In genomic region chr19:4440222-4440621, GRCm38 (mm10) we compare ENCODE assay signal across 8 mouse cellular contexts. TPM values are rescaled to one million over a fixed set of nuclear protein-coding genes. Genes with fewer than 3 reads are reported as not detected.
DNase-seq lines count a peak whose midpoint lies in the region; ATAC-seq and TF ChIP-seq lines count a peak whose summit lies in the region.

No protein-coding gene starts in this region.

- no peak overlapping the region for H3K4me3 ChIP-seq in hindbrain, embryonic 12.5 days
- H3K4me3 ChIP-seq in hindbrain, embryonic 10.5 days = no peak overlapping the region
- peak overlapping the region; percentile 76 for H3K4me3 ChIP-seq in lung, embryonic 14.5 days (ENCODE audit: low read depth, low read length)

- no peaks in the 10 kb centered on the region for H3K36me3 ChIP-seq in hindbrain, embryonic 12.5 days
- no peaks in the 10 kb centered on the region for H3K36me3 ChIP-seq in hindbrain, embryonic 10.5 days
- peaks cover 4% of the 10 kb centered on the region; the same call in 1 of the 2 replicates for H3K36me3 ChIP-seq in lung, embryonic 14.5 days (ENCODE audit: insufficient read depth)

- H3K4me2 ChIP-seq in hindbrain, embryonic 12.5 days (replicated peaks) = peak overlapping the region; percentile 91
- H3K4me2 ChIP-seq in lung, embryonic 14.5 days = peak overlapping the region; percentile 88

- no peak overlapping the region for H3K9ac ChIP-seq in hindbrain, embryonic 12.5 days
- H3K9ac ChIP-seq in lung, embryonic 14.5 days = no peak overlapping the region

- 8% methylated on average over 8 of the region's 8 CpGs for WGBS in hindbrain, embryonic 12.5 days
- 11% methylated on average over 8 of the region's 8 CpGs for WGBS in hindbrain, embryonic 10.5 days
- 9% methylated on average over 8 of the region's 8 CpGs for WGBS in lung, embryonic 14.5 days

- no peaks in the 10 kb centered on the region for H3K9me3 ChIP-seq in hindbrain, embryonic 12.5 days (replicated peaks)
- 0 out of 2 replicates have a peak, but pooled peaks cover 6% of the 10 kb centered on the region for H3K9me3 ChIP-seq in hindbrain, embryonic 10.5 days
- no peaks in the 10 kb centered on the region for H3K9me3 ChIP-seq in lung, embryonic 14.5 days (ENCODE audit: low read depth, low read length)

- no peak for DNase-seq in hindbrain, embryonic 10.5 days (ENCODE audit: low spot score)
- peak; percentile 38 for DNase-seq in embryo, embryonic 9.5 days (ENCODE audit: extremely low spot score)
- peak; percentile 76 for DNase-seq in kidney, adult 18-20 months
- peak; percentile 81 for DNase-seq in lung, embryonic 14.5 days
- no peak for DNase-seq in natural killer cell, adult 2 months (ENCODE audit: low spot score in 2 of 2)
- no peak for DNase-seq in thymus, postnatal 14 days
- no peak for DNase-seq in thymus, postnatal 36 days

- TF ChIP-seq CTCF in lung, embryonic 14.5 days (IDR thresholded peaks at IDR 0.05; ENCODE audit: low read depth) = no peak

- peaks cover 37% of the 10 kb centered on the region for H3K27me3 ChIP-seq in hindbrain, embryonic 12.5 days
- H3K27me3 ChIP-seq in hindbrain, embryonic 10.5 days (ENCODE audit: insufficient read depth, poor library complexity, severe bottlenecking) = peaks cover 32% of the 10 kb centered on the region
- no peaks in the 10 kb centered on the region for H3K27me3 ChIP-seq in lung, embryonic 14.5 days (ENCODE audit: insufficient read depth, low read length)

- H3K4me1 ChIP-seq in hindbrain, embryonic 12.5 days = peaks cover 17% of the 10 kb centered on the region
- peaks cover 42% of the 10 kb centered on the region for H3K4me1 ChIP-seq in hindbrain, embryonic 10.5 days (replicated peaks)
- H3K4me1 ChIP-seq in lung, embryonic 14.5 days (ENCODE audit: insufficient read depth) = peaks cover 15% of the 10 kb centered on the region

- H3K27ac ChIP-seq in hindbrain, embryonic 12.5 days = no peak overlapping the region
- H3K27ac ChIP-seq in hindbrain, embryonic 10.5 days = no peak overlapping the region
- no peak overlapping the region for H3K27ac ChIP-seq in lung, embryonic 14.5 days (ENCODE audit: low read depth)

- ATAC-seq in hindbrain, embryonic 12.5 days (ENCODE audit: low FRiP score) = no peak
- no peak for ATAC-seq in lung, embryonic 14.5 days (ENCODE audit: insufficient read depth)

RNA-seq across cellular contexts. Expression of gene Rhod, which starts 1.0 kb away (rescaled TPM):
- polyA plus RNA-seq in hindbrain, embryonic 12.5 days (2016; fragmentation: Nextera tagmentation; extraction: Ambion mirVana) = 15.3 and 16.4 TPM in 2 replicates
- polyA plus RNA-seq in hindbrain, embryonic 10.5 days (2016; fragmentation: Nextera tagmentation; extraction: Ambion mirVana) = 16.5 and 19.5 TPM in 2 replicates
- polyA plus RNA-seq in lung, embryonic 14.5 days (2014; fragmentation: Nextera tagmentation; extraction: Ambion mirVana) = 33.7 and 46.0 TPM in 2 replicates

RNA-seq across cellular contexts. Expression of gene Syt12, which starts 37.0 kb away (rescaled TPM):
- polyA plus RNA-seq in hindbrain, embryonic 12.5 days (2016; fragmentation: Nextera tagmentation; extraction: Ambion mirVana) = 1.5 and 1.7 TPM in 2 replicates
- 1.2 and 1.6 TPM in 2 replicates for polyA plus RNA-seq in hindbrain, embryonic 10.5 days (2016; fragmentation: Nextera tagmentation; extraction: Ambion mirVana)
- 1.3 and 1.8 TPM in 2 replicates for polyA plus RNA-seq in lung, embryonic 14.5 days (2014; fragmentation: Nextera tagmentation; extraction: Ambion mirVana)

RNA-seq across cellular contexts. Expression of gene Kdm2a, which starts 42.1 kb away (rescaled TPM):
- 59.7 TPM in 2 replicates for polyA plus RNA-seq in hindbrain, embryonic 12.5 days (2016; fragmentation: Nextera tagmentation; extraction: Ambion mirVana)
- 51.6 and 53.9 TPM in 2 replicates for polyA plus RNA-seq in hindbrain, embryonic 10.5 days (2016; fragmentation: Nextera tagmentation; extraction: Ambion mirVana)
- 56.2 and 63.1 TPM in 2 replicates for polyA plus RNA-seq in lung, embryonic 14.5 days (2014; fragmentation: Nextera tagmentation; extraction: Ambion mirVana)

RNA-seq across cellular contexts. Expression of gene 2010003K11Rik, which starts 58.2 kb away (rescaled TPM):
- polyA plus RNA-seq in hindbrain, embryonic 12.5 days (2016; fragmentation: Nextera tagmentation; extraction: Ambion mirVana) = not detected in 2 replicates
- polyA plus RNA-seq in hindbrain, embryonic 10.5 days (2016; fragmentation: Nextera tagmentation; extraction: Ambion mirVana) = 0.13 TPM in 1 of 2 replicates, not detected in the other
- not detected in 2 replicates for polyA plus RNA-seq in lung, embryonic 14.5 days (2014; fragmentation: Nextera tagmentation; extraction: Ambion mirVana)

Comparison
In these comparisons a context has a peak if more than half of its experiments do, and no peak if none do; other contexts are left out.
1. DNase-seq: peak in embryo, embryonic 9.5 days (single experiment), kidney, adult 18-20 months (single experiment) and lung, embryonic 14.5 days (single experiment); none in hindbrain, embryonic 10.5 days (single experiment), natural killer cell, adult 2 months (0 of 2), thymus, postnatal 14 days (single experiment) and thymus, postnatal 36 days (0 of 2).